Mouse (Mus musculus): Measurements from ENCODE around the gene Npcd. TPM values are rescaled to one million over a fixed set of nuclear protein-coding genes. Genes with fewer than 3 reads are reported as not detected.
"Not testable (repeated sequence)": the region's sequence is repeated elsewhere in the genome, so short reads cannot be mapped to it uniquely, and the experiment has no call there.

Gene Npcd
- polyA plus RNA-seq, 1 experiment from 2014 or later: not detected

- H3K4me2 ChIP-seq (replicated peaks; ENCODE audit: low read depth, low read length): no peak overlapping the region
- ATAC-seq (ENCODE audit: low FRiP score, low TSS enrichment): no peak
- no peak overlapping the region for H3K9ac ChIP-seq (replicated peaks; ENCODE audit: low read length)
- H3K4me1 ChIP-seq (ENCODE audit: insufficient read depth, low read length): peaks cover 39% of the 10 kb centered on the region
- no peak overlapping the region for H3K27ac ChIP-seq (ENCODE audit: low read length)
- no peaks in the 10 kb centered on the region for H3K9me3 ChIP-seq (ENCODE audit: low read length)
- H3K36me3 ChIP-seq (ENCODE audit: insufficient read depth, low read length): peaks cover 24% of the 10 kb centered on the region
- no peak overlapping the region for H3K4me3 ChIP-seq (ENCODE audit: low read length)
- H3K27me3 ChIP-seq (ENCODE audit: insufficient read depth, low read length): no peaks in the 10 kb centered on the region
- WGBS: 69% methylated on average over 14 of the region's 14 CpGs
Measured at GRCm38 (mm10) chr15:79825146-79825825, 8.8 kb downstream of the Npcd start.

GRCm38 (mm10) chr15:79823588-79824280 lies 10.3 kb downstream of the Npcd start:
- WGBS: 66% methylated on average over 19 of the region's 19 CpGs

GRCm38 (mm10) chr15:79822265-79823199 lies 11.5 kb downstream of the Npcd start:
- Histone ChIP-seq H3K9ac (replicated peaks; ENCODE audit: low read length) (no peak overlapping the region), H3K4me2 (replicated peaks; ENCODE audit: low read depth, low read length) (no peak overlapping the region), H3K4me1 (ENCODE audit: insufficient read depth, low read length) (peaks cover 15% of the 10 kb centered on the region; the same call in 1 of the 2 replicates), H3K36me3 (ENCODE audit: insufficient read depth, low read length) (peaks cover 14% of the 10 kb centered on the region), H3K27me3 (ENCODE audit: insufficient read depth, low read length) (no peaks in the 10 kb centered on the region), H3K4me3 (ENCODE audit: low read length) (no peak overlapping the region), H3K27ac (ENCODE audit: low read length) (no peak overlapping the region), H3K9me3 (ENCODE audit: low read length) (0 out of 2 replicates have a peak, but pooled peaks cover 6% of the 10 kb centered on the region)
- ATAC-seq (ENCODE audit: low FRiP score, low TSS enrichment): no peak
- 51% methylated on average over 13 of the region's 13 CpGs for WGBS

More at GRCm38 (mm10) chr15:79823588-79824280, 10.3 kb downstream of the Npcd start:
- Histone ChIP-seq H3K9ac (replicated peaks; ENCODE audit: low read length) (no peak overlapping the region), H3K9me3 (ENCODE audit: low read length) (0 out of 2 replicates have a peak, but pooled peaks cover 1% of the 10 kb centered on the region), H3K27me3 (ENCODE audit: insufficient read depth, low read length) (no peaks in the 10 kb centered on the region), H3K4me2 (replicated peaks; ENCODE audit: low read depth, low read length) (no peak overlapping the region), H3K4me1 (ENCODE audit: insufficient read depth, low read length) (peaks cover 24% of the 10 kb centered on the region), H3K36me3 (ENCODE audit: insufficient read depth, low read length) (peaks cover 24% of the 10 kb centered on the region), H3K4me3 (ENCODE audit: low read length) (no peak overlapping the region), H3K27ac (ENCODE audit: low read length) (no peak overlapping the region)
- no peak for ATAC-seq (ENCODE audit: low FRiP score, low TSS enrichment)

- no peak overlapping the region for H3K4me3 ChIP-seq (ENCODE audit: low read length)
- H3K36me3 ChIP-seq (ENCODE audit: insufficient read depth, low read length): peaks cover 2% of the 10 kb centered on the region; the same call in 1 of the 2 replicates
- H3K27ac ChIP-seq (ENCODE audit: low read length): no peak overlapping the region
- no peaks in the 10 kb centered on the region for H3K27me3 ChIP-seq (ENCODE audit: insufficient read depth, low read length)
- no peak overlapping the region for H3K9ac ChIP-seq (replicated peaks; ENCODE audit: low read length)
- H3K4me2 ChIP-seq (replicated peaks; ENCODE audit: low read depth, low read length): no peak overlapping the region
- 85% methylated on average over 4 of the region's 4 CpGs for WGBS
- 0 out of 2 replicates have a peak, but pooled peaks cover 6% of the 10 kb centered on the region for H3K9me3 ChIP-seq (ENCODE audit: low read length)
- no peak for ATAC-seq (ENCODE audit: low FRiP score, low TSS enrichment)
- peaks cover 6% of the 10 kb centered on the region; the same call in 1 of the 2 replicates for H3K4me1 ChIP-seq (ENCODE audit: insufficient read depth, low read length)
Measured at GRCm38 (mm10) chr15:79818325-79818724, 15.7 kb downstream of the Npcd start.

GRCm38 (mm10) chr15:79813666-79814258 lies 20.3 kb downstream of the Npcd start:
- Histone ChIP-seq H3K9ac (replicated peaks; ENCODE audit: low read length) (no peak overlapping the region), H3K27me3 (ENCODE audit: insufficient read depth, low read length) (no peaks in the 10 kb centered on the region), H3K36me3 (ENCODE audit: insufficient read depth, low read length) (no peaks in the 10 kb centered on the region), H3K4me3 (ENCODE audit: low read length) (no peak overlapping the region), H3K9me3 (ENCODE audit: low read length) (0 out of 2 replicates have a peak, but pooled peaks cover 5% of the 10 kb centered on the region), H3K4me2 (replicated peaks; ENCODE audit: low read depth, low read length) (no peak overlapping the region), H3K4me1 (ENCODE audit: insufficient read depth, low read length) (no peaks in the 10 kb centered on the region), H3K27ac (ENCODE audit: low read length) (no peak overlapping the region)
- whole genome bisulfite sequencing: 47% methylated on average over 8 of the region's 8 CpGs
- ATAC-seq (ENCODE audit: low FRiP score, low TSS enrichment): no peak

GRCm38 (mm10) chr15:79812840-79813239 lies 21.2 kb downstream of the Npcd start:
- H3K36me3 ChIP-seq (ENCODE audit: insufficient read depth, low read length); H3K4me1 ChIP-seq (ENCODE audit: insufficient read depth, low read length); H3K4me2 ChIP-seq (replicated peaks; ENCODE audit: low read depth, low read length); H3K27ac ChIP-seq (ENCODE audit: low read length); H3K4me3 ChIP-seq (ENCODE audit: low read length); H3K27me3 ChIP-seq (ENCODE audit: insufficient read depth, low read length); H3K9ac ChIP-seq (replicated peaks; ENCODE audit: low read length); H3K9me3 ChIP-seq (ENCODE audit: low read length); ATAC-seq (ENCODE audit: low FRiP score, low TSS enrichment): not testable (repeated sequence)
- WGBS: 84% methylated on average over 2 of the region's 2 CpGs

GRCm38 (mm10) chr15:79810997-79811396 lies 23.0 kb downstream of the Npcd start:
- Histone ChIP-seq H3K9ac (replicated peaks; ENCODE audit: low read length) (no peak overlapping the region), H3K4me2 (replicated peaks; ENCODE audit: low read depth, low read length) (no peak overlapping the region), H3K27ac (ENCODE audit: low read length) (no peak overlapping the region), H3K27me3 (ENCODE audit: insufficient read depth, low read length) (peaks cover 20% of the 10 kb centered on the region), H3K4me3 (ENCODE audit: low read length) (no peak overlapping the region), H3K4me1 (ENCODE audit: insufficient read depth, low read length) (no peaks in the 10 kb centered on the region), H3K36me3 (ENCODE audit: insufficient read depth, low read length) (no peaks in the 10 kb centered on the region), H3K9me3 (ENCODE audit: low read length) (no peaks in the 10 kb centered on the region)
- 78% methylated on average over 4 of the region's 4 CpGs for WGBS
- no peak for ATAC-seq (ENCODE audit: low FRiP score, low TSS enrichment)

GRCm38 (mm10) chr15:79810061-79810460 lies 24.0 kb downstream of the Npcd start:
- Histone ChIP-seq H3K9me3 (ENCODE audit: low read length) (no peaks in the 10 kb centered on the region), H3K36me3 (ENCODE audit: insufficient read depth, low read length) (no peaks in the 10 kb centered on the region), H3K4me3 (ENCODE audit: low read length) (no peak overlapping the region), H3K4me2 (replicated peaks; ENCODE audit: low read depth, low read length) (no peak overlapping the region), H3K4me1 (ENCODE audit: insufficient read depth, low read length) (peaks cover 2% of the 10 kb centered on the region), H3K27me3 (ENCODE audit: insufficient read depth, low read length) (peaks cover 28% of the 10 kb centered on the region), H3K27ac (ENCODE audit: low read length) (no peak overlapping the region), H3K9ac (replicated peaks; ENCODE audit: low read length) (no peak overlapping the region)
- 51% methylated on average over 3 of the region's 3 CpGs for WGBS
- no peak for ATAC-seq (ENCODE audit: low FRiP score, low TSS enrichment)

GRCm38 (mm10) chr15:79808658-79809057 lies 25.4 kb downstream of the Npcd start:
- Histone ChIP-seq H3K27ac (ENCODE audit: low read length) (no peak overlapping the region), H3K4me2 (replicated peaks; ENCODE audit: low read depth, low read length) (no peak overlapping the region), H3K27me3 (ENCODE audit: insufficient read depth, low read length) (peaks cover 42% of the 10 kb centered on the region), H3K4me3 (ENCODE audit: low read length) (no peak overlapping the region), H3K9ac (replicated peaks; ENCODE audit: low read length) (no peak overlapping the region), H3K4me1 (ENCODE audit: insufficient read depth, low read length) (peaks cover 14% of the 10 kb centered on the region), H3K9me3 (ENCODE audit: low read length) (no peaks in the 10 kb centered on the region), H3K36me3 (ENCODE audit: insufficient read depth, low read length) (no peaks in the 10 kb centered on the region)
- no peak for ATAC-seq (ENCODE audit: low FRiP score, low TSS enrichment)
- 65% methylated on average over 5 of the region's 5 CpGs for WGBS
